Comparison of ENCODE assay signal across 12 mouse cellular contexts in the genomic region with DNA sequence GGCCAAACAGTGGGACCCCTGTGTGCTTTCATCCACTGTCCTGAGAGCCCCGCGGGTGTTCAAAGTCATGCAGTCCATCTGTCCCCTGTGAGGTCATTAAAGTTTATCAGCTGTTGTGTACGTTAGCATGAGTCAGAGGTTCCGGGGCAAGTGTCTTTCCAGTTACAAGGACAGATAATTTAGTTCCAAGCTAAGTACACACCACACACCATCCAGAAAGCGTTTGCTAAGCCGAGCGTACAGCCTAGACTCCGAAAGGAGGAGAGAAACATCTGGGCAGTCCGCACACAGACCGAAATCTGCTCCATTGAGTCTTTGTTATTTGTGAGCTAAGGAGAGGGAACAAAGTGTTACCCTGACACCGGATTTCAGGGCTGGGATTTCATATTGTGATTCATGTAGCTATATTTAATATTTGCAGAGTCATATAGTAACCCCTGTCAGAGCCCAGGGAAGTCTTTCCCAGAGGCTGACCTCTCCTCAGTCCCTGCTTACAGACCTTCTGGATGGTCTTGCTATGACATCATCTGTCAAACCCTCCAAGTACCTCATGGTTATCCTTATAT. TPM values are rescaled to one million over a fixed set of nuclear protein-coding genes. Genes with fewer than 3 reads are reported as not detected.
DNase-seq lines count a peak whose midpoint lies in the region; ATAC-seq and TF ChIP-seq lines count a peak whose summit lies in the region.
"Had no signal": no experiment of that assay in that cellular context is flagged by ENCODE, and none has a peak within 500 bp of the region (broad histone marks: within the 10 kb centered on the region; RNA-seq: fewer than 3 reads in every experiment).

No protein-coding gene starts in this region.

- peak overlapping the region; percentile 35 for H3K4me2 ChIP-seq in heart, embryonic 12.5 days
- H3K4me2 ChIP-seq in liver, embryonic 13.5 days: 0 out of 2 replicates have a peak overlapping the region, but pooled peaks have one; percentile 10
- H3K4me2 ChIP-seq: midbrain, embryonic 12.5 days; neural tube, embryonic 13.5 days had no signal

- 27% methylated on average over 11 of the region's 11 CpGs for WGBS in heart, embryonic 12.5 days
- 54% methylated on average over 11 of the region's 11 CpGs for WGBS in liver, embryonic 13.5 days (ENCODE audit: insufficient replicate concordance)

- H3K79me3 ChIP-seq in C2C12 (ENCODE audit: low read depth): no peaks in the 10 kb centered on the region

- H3K79me2 ChIP-seq in C2C12 (ENCODE audit: control insufficient read depth, insufficient read depth): no peaks in the 10 kb centered on the region

- peak; percentile 79 for DNase-seq in adrenal gland, adult 2 months
- no peak for DNase-seq in liver, embryonic 13.5 days
- no peak for DNase-seq in kidney, postnatal 36 days
- no peak for DNase-seq in cerebellum, adult 9-11 months
- DNase-seq in layer of hippocampus, adult 18-20 months (ENCODE audit: low spot score in 2 of 2): no peak
- DNase-seq in cerebellum, adult 18-20 months: no peak
- DNase-seq: gastrocnemius, postnatal 36 days; thymus, postnatal 36 days had no signal

- H3K9me3 ChIP-seq in heart, embryonic 12.5 days (replicated peaks): 0 out of 2 replicates have a peak, but pooled peaks cover 3% of the 10 kb centered on the region
- no peaks in the 10 kb centered on the region for H3K9me3 ChIP-seq in liver, embryonic 13.5 days (replicated peaks)
- H3K9me3 ChIP-seq: midbrain, embryonic 12.5 days; neural tube, embryonic 13.5 days had no signal

- peaks cover 15% of the 10 kb centered on the region for H3K4me1 ChIP-seq in heart, embryonic 12.5 days (replicated peaks)
- peaks cover 11% of the 10 kb centered on the region for H3K4me1 ChIP-seq in liver, embryonic 13.5 days (replicated peaks)
- H3K4me1 ChIP-seq: midbrain, embryonic 12.5 days; neural tube, embryonic 13.5 days had no signal

- peak overlapping the region; percentile 89 for H3K27ac ChIP-seq in heart, embryonic 12.5 days (ENCODE audit: poor library complexity, severe bottlenecking)
- H3K27ac ChIP-seq in liver, embryonic 13.5 days: peak overlapping the region; percentile 51
- H3K27ac ChIP-seq: midbrain, embryonic 12.5 days; neural tube, embryonic 13.5 days had no signal

- peak; percentile 59 for ATAC-seq in heart, embryonic 12.5 days (ENCODE audit: insufficient number of reproducible peaks, low FRiP score)
- ATAC-seq in liver, embryonic 13.5 days (ENCODE audit: low read depth): peak; percentile 64

- H3K36me3 ChIP-seq in C2C12 (ENCODE audit: control insufficient read depth, insufficient read depth): no peaks in the 10 kb centered on the region
- no peaks in the 10 kb centered on the region for H3K36me3 ChIP-seq in heart, embryonic 12.5 days
- no peaks in the 10 kb centered on the region for H3K36me3 ChIP-seq in liver, embryonic 13.5 days
- H3K36me3 ChIP-seq: midbrain, embryonic 12.5 days; neural tube, embryonic 13.5 days had no signal

- H3K4me3 ChIP-seq in C2C12 (ENCODE audit: insufficient read depth, poor library complexity, severe bottlenecking): no peak overlapping the region
- no peak overlapping the region for H3K4me3 ChIP-seq in heart, embryonic 12.5 days
- H3K4me3 ChIP-seq in liver, embryonic 13.5 days (replicated peaks): no peak overlapping the region
- H3K4me3 ChIP-seq: midbrain, embryonic 12.5 days; neural tube, embryonic 13.5 days had no signal

- TF ChIP-seq CTCF in C2C12 (IDR thresholded peaks at IDR 0.05; ENCODE audit: control insufficient read depth, insufficient read depth, insufficient read length): no peak

- H3K9ac ChIP-seq in heart, embryonic 12.5 days: 0 out of 2 replicates have a peak overlapping the region, but pooled peaks have one; percentile 13
- H3K9ac ChIP-seq in liver, embryonic 13.5 days: no peak overlapping the region
- H3K9ac ChIP-seq: midbrain, embryonic 12.5 days; neural tube, embryonic 13.5 days had no signal

- no peaks in the 10 kb centered on the region for H3K27me3 ChIP-seq in C2C12 (ENCODE audit: control insufficient read depth, insufficient read depth, insufficient read length)
- H3K27me3 ChIP-seq in heart, embryonic 12.5 days (replicated peaks): no peaks in the 10 kb centered on the region
- no peaks in the 10 kb centered on the region for H3K27me3 ChIP-seq in liver, embryonic 13.5 days
- H3K27me3 ChIP-seq: midbrain, embryonic 12.5 days; neural tube, embryonic 13.5 days had no signal

- H3ac ChIP-seq in C2C12 (ENCODE audit: control insufficient read depth, insufficient read length, low read depth): no peak overlapping the region

TF ChIP-seq in C2C12, 6 proteins besides CTCF, POLR2A, EP300 and RAD21:
- TF ChIP-seq USF1 (IDR thresholded peaks at IDR 0.05; ENCODE audit: low read depth): no peak
- TF ChIP-seq MYOD1 (IDR thresholded peaks at IDR 0.05; ENCODE audit: control insufficient read depth, insufficient read length, low read depth): peak; percentile 33

RNA-seq across cellular contexts. Expression of gene Vps26c, which starts 18.0 kb away (rescaled TPM):
- 50.3 TPM for polyA plus RNA-seq in C2C12 (2012; fragmentation: generic; extraction: Trizol)
- total RNA-seq in adrenal gland, adult 2 months (2021): 10 to 100 TPM; 53.7 to 58.8 TPM
- polyA plus RNA-seq in adrenal gland, adult 2 months (2012; rRNA removed): 24.1 and 25.1 TPM in 2 replicates
- 45.8 and 48.9 TPM in 2 replicates for polyA plus RNA-seq in heart, embryonic 12.5 days (2016; fragmentation: Nextera tagmentation; extraction: Ambion mirVana)
- polyA plus RNA-seq in liver, embryonic 13.5 days (2015; fragmentation: Nextera tagmentation; extraction: Ambion mirVana): 22.2 and 24.2 TPM in 2 replicates
- total RNA-seq in layer of hippocampus, adult 18-20 months (2021): 10 to 100 TPM; 34.7 to 37.9 TPM

RNA-seq across cellular contexts. Expression of gene Dyrk1a, which starts 25.2 kb away (rescaled TPM):
- 17.3 TPM for polyA plus RNA-seq in C2C12 (2012; fragmentation: generic; extraction: Trizol)
- 10 to 100 TPM; 60.5 to 97.8 TPM for total RNA-seq in adrenal gland, adult 2 months (2021)
- 20.5 and 32.0 TPM in 2 replicates for polyA plus RNA-seq in adrenal gland, adult 2 months (2012; rRNA removed)
- polyA plus RNA-seq in heart, embryonic 12.5 days (2016; fragmentation: Nextera tagmentation; extraction: Ambion mirVana): 7.3 and 7.9 TPM in 2 replicates
- 5.2 and 5.3 TPM in 2 replicates for polyA plus RNA-seq in liver, embryonic 13.5 days (2015; fragmentation: Nextera tagmentation; extraction: Ambion mirVana)
- 10 to 100 TPM; 86.6 to 93.2 TPM for total RNA-seq in layer of hippocampus, adult 18-20 months (2021)
